Mouse (Mus musculus): ENCODE data around the gene Prdm10.

Prdm10 gene

GRCm38 (mm10) chr9:31363698-31364609, 83.6 kb downstream of the Prdm10 start:
- DNase-seq (ENCODE audit: low spot score), result no peak

- no peak for DNase-seq (ENCODE audit: low spot score)
These were observed 84.7 kb downstream of the Prdm10 start for GRCm38 (mm10) chr9:31365086-31365485.

GRCm38 (mm10) chr9:31371740-31372139, 91.4 kb downstream of the Prdm10 start:
- DNase-seq (ENCODE audit: low spot score), result no peak

GRCm38 (mm10) chr9:31376661-31377060, 96.3 kb downstream of the Prdm10 start:
- DNase-seq (ENCODE audit: low spot score), result no peak

- no peak for DNase-seq (ENCODE audit: low spot score)
These were observed 104.6 kb downstream of the Prdm10 start for GRCm38 (mm10) chr9:31384786-31385499.

GRCm38 (mm10) chr9:31385500-31385869, 105.1 kb downstream of the Prdm10 start:
- DNase-seq (ENCODE audit: low spot score), result no peak

- DNase-seq (ENCODE audit: low spot score), result peak; percentile 78
These were observed 105.6 kb downstream of the Prdm10 start, which contains the start of gene Nfrkb for GRCm38 (mm10) chr9:31385947-31386354. Nfrkb (plus strand) TSS chr9:31386192.

- DNase-seq (ENCODE audit: low spot score), result no peak
These were observed 106.2 kb downstream of the Prdm10 start for GRCm38 (mm10) chr9:31386368-31387180.

GRCm38 (mm10) chr9:31387206-31387605, 106.9 kb downstream of the Prdm10 start:
- no peak for DNase-seq (ENCODE audit: low spot score)

- DNase-seq (ENCODE audit: low spot score), result peak; percentile 34
These were observed 120.1 kb downstream of the Prdm10 start for GRCm38 (mm10) chr9:31400441-31400840.

GRCm38 (mm10) chr9:31404311-31404710, 124.0 kb downstream of the Prdm10 start:
- DNase-seq (ENCODE audit: low spot score), result no peak

GRCm38 (mm10) chr9:31405217-31405616, 124.9 kb downstream of the Prdm10 start:
- no peak for DNase-seq (ENCODE audit: low spot score)

- no peak for DNase-seq (ENCODE audit: low spot score)
These were observed 131.8 kb downstream of the Prdm10 start for GRCm38 (mm10) chr9:31412165-31412564.

- DNase-seq (ENCODE audit: low spot score), result no peak
These were observed 138.5 kb downstream of the Prdm10 start for GRCm38 (mm10) chr9:31418821-31419220.

- no peak for DNase-seq (ENCODE audit: low spot score)
These were observed 141.8 kb downstream of the Prdm10 start for GRCm38 (mm10) chr9:31422143-31422542.

- no peak for DNase-seq (ENCODE audit: low spot score)
These were observed 148.6 kb downstream of the Prdm10 start for GRCm38 (mm10) chr9:31428971-31429370.

- DNase-seq (ENCODE audit: low spot score), result no peak
These were observed 149.7 kb downstream of the Prdm10 start for GRCm38 (mm10) chr9:31430011-31430410.

Data from ovary, postnatal 10 days (tissue).